Mouse (Mus musculus) midbrain, embryonic 13.5 days (tissue): ENCODE measurements around the gene Nmnat2. TPM values are rescaled to one million over a fixed set of nuclear protein-coding genes. Genes with fewer than 3 reads are reported as not detected.

Source experiments
- ATAC-seq: fragments of 200-750 bp; cut with Nextera tagmentation; 2 replicates; pipeline ENCODE4 v1.8.0; 2017; ENCODE audit warnings: mild to moderate bottlenecking, moderate TSS enrichment, moderate library complexity
- H3K27ac ChIP-seq: fragments of 300-500 bp; sonication (generic); 2 replicates; pipeline ENCODE4 v1.5.1; 2015; ENCODE audit warnings: inconsistent platforms, mild to moderate bottlenecking, moderate library complexity
- H3K27me3 ChIP-seq: fragments of 300-500 bp; sonication (generic); 2 replicates; pipeline ENCODE4 v1.6.1; 2015; ENCODE audit warnings: mild to moderate bottlenecking, inconsistent platforms
- H3K36me3 ChIP-seq: fragments of 300-500 bp; sonication (generic); 2 replicates; pipeline ENCODE4 v1.6.1; 2015; ENCODE audit warnings: mild to moderate bottlenecking, inconsistent platforms
- H3K4me1 ChIP-seq: fragments of 300-500 bp; sonication (generic); replicated peaks from 2 replicates; pipeline ENCODE4 v1.6.1; 2015; ENCODE audit warnings: inconsistent platforms
- H3K4me2 ChIP-seq: fragments of 300-500 bp; sonication (generic); replicated peaks from 2 replicates; pipeline ENCODE4 v1.6.1; 2015; ENCODE audit warnings: moderate library complexity, mild to moderate bottlenecking, inconsistent platforms
- H3K4me3 ChIP-seq: fragments of 300-500 bp; sonication (generic); replicated peaks from 2 replicates; pipeline ENCODE4 v1.5.1; 2015; ENCODE audit warnings: mild to moderate bottlenecking, inconsistent platforms
- H3K9ac ChIP-seq: fragments of 300-500 bp; sonication (generic); replicated peaks from 2 replicates; pipeline ENCODE4 v1.6.1; 2015; ENCODE audit warnings: mild to moderate bottlenecking, inconsistent platforms
- H3K9me3 ChIP-seq: fragments of 300-500 bp; sonication (generic); 2 replicates; pipeline ENCODE4 v1.6.1; 2016; ENCODE audit warnings: mild to moderate bottlenecking, inconsistent platforms
- WGBS: fragments of 180-500 bp; shearing (Covaris S2); methylation state at CpG from one replicate; pipeline ENCODE4 v1.1.7; 2015; 5-methylcytosine and 5-hydroxymethylcytosine counted together
- polyA plus RNA-seq: library from polyadenylated mRNA; unstranded; fragments of >200 nt; fragmentation: Nextera tagmentation; extraction: Ambion mirVana; gene quantifications from 2 replicates; pipeline ENCODE4 v1.2.1, GENCODE M21; 2015

Nmnat2 gene
- polyA plus RNA-seq, 1 experiment from 2014 or later: 62.3 TPM

GRCm38 (mm10) chr1:153100912-153101311 lies 146.1 kb downstream of the Nmnat2 start:
- WGBS: 55% methylated on average over 9 of the region's 9 CpGs
- ATAC-seq: no peak
- Histone ChIP-seq H3K36me3 (peaks cover 10% of the 10 kb centered on the region; the same call in 1 of the 2 replicates), H3K4me2 (no peak overlapping the region), H3K27ac (no peak overlapping the region), H3K4me1 (0 out of 2 replicates have a peak, but pooled peaks cover 2% of the 10 kb centered on the region), H3K9me3 (no peaks in the 10 kb centered on the region), H3K4me3 (no peak overlapping the region), H3K9ac (no peak overlapping the region), H3K27me3 (0 out of 2 replicates have a peak, but pooled peaks cover 4% of the 10 kb centered on the region)

- H3K36me3 ChIP-seq: peaks cover 10% of the 10 kb centered on the region; the same call in 1 of the 2 replicates
- no peak overlapping the region for H3K9ac ChIP-seq
- WGBS: 36% methylated on average over 9 of the region's 9 CpGs
- no peaks in the 10 kb centered on the region for H3K4me1 ChIP-seq
- no peak overlapping the region for H3K4me2 ChIP-seq
- H3K9me3 ChIP-seq: no peaks in the 10 kb centered on the region
- no peaks in the 10 kb centered on the region for H3K27me3 ChIP-seq
- H3K4me3 ChIP-seq: no peak overlapping the region
- ATAC-seq: no peak
- H3K27ac ChIP-seq: no peak overlapping the region; the same call in 1 of the 2 replicates
Observed at GRCm38 (mm10) chr1:153101327-153101880, 146.6 kb downstream of the Nmnat2 start.

- H3K9me3 ChIP-seq: no peaks in the 10 kb centered on the region
- H3K27ac ChIP-seq: no peak overlapping the region
- no peak for ATAC-seq
- H3K4me3 ChIP-seq: no peak overlapping the region
- H3K36me3 ChIP-seq: 0 out of 2 replicates have a peak, but pooled peaks cover 4% of the 10 kb centered on the region
- no peaks in the 10 kb centered on the region for H3K27me3 ChIP-seq
- no peak overlapping the region for H3K9ac ChIP-seq
- peaks cover under 1% of the 10 kb centered on the region for H3K4me1 ChIP-seq
- WGBS: 93% methylated on average over 17 of the region's 17 CpGs
- H3K4me2 ChIP-seq: no peak overlapping the region
Observed at GRCm38 (mm10) chr1:153102296-153103185, 147.7 kb downstream of the Nmnat2 start.

DNA sequence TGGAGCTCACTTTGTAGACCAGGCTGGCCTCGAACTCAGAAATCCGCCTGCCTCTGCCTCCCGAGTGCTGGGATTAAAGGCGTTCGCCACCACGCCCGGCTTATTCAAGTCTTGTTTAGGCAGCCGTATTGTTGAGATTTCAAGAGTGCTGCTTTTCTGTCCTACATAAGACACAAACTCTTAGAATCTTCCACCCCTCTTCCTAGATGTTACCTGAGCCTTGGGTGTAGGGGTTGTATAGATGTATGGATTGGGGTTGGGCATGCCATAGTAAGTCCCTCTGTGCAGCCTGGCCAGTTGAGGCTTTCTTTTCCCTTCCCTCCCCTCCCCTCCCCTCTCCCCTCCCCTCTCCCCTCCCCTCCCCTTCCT lies 148.4 kb downstream of the Nmnat2 start:
- Histone ChIP-seq H3K4me1 (peaks cover 6% of the 10 kb centered on the region), H3K9me3 (no peaks in the 10 kb centered on the region), H3K9ac (no peak overlapping the region), H3K4me3 (no peak overlapping the region), H3K4me2 (no peak overlapping the region), H3K36me3 (0 out of 2 replicates have a peak, but pooled peaks cover 4% of the 10 kb centered on the region), H3K27me3 (no peaks in the 10 kb centered on the region), H3K27ac (no peak overlapping the region)
- ATAC-seq: no peak
- WGBS: 98% methylated on average over 8 of the region's 8 CpGs

- no peaks in the 10 kb centered on the region for H3K9me3 ChIP-seq
- no peak overlapping the region for H3K27ac ChIP-seq
- no peak overlapping the region for H3K4me2 ChIP-seq
- H3K27me3 ChIP-seq: no peaks in the 10 kb centered on the region
- WGBS: 80% methylated on average over 11 of the region's 12 CpGs
- H3K4me1 ChIP-seq: peaks cover 6% of the 10 kb centered on the region
- H3K4me3 ChIP-seq: no peak overlapping the region
- H3K9ac ChIP-seq: no peak overlapping the region
- 0 out of 2 replicates have a peak, but pooled peaks cover 4% of the 10 kb centered on the region for H3K36me3 ChIP-seq
- ATAC-seq: no peak
Observed at GRCm38 (mm10) chr1:153104804-153105203, 150.0 kb downstream of the Nmnat2 start.

GRCm38 (mm10) chr1:153107866-153108265 lies 153.1 kb downstream of the Nmnat2 start:
- Histone ChIP-seq H3K9ac (no peak overlapping the region), H3K4me2 (no peak overlapping the region), H3K27me3 (no peaks in the 10 kb centered on the region), H3K27ac (no peak overlapping the region), H3K4me1 (peaks cover 6% of the 10 kb centered on the region), H3K36me3 (0 out of 2 replicates have a peak, but pooled peaks cover 10% of the 10 kb centered on the region), H3K9me3 (no peaks in the 10 kb centered on the region), H3K4me3 (no peak overlapping the region)
- whole genome bisulfite sequencing: 50% methylated on average over 7 of the region's 7 CpGs
- ATAC-seq: 0 out of 2 replicates have a peak, but pooled peaks have one; percentile 43

GRCm38 (mm10) chr1:153109346-153109745 lies 154.6 kb downstream of the Nmnat2 start:
- H3K27ac ChIP-seq: no peak overlapping the region
- H3K4me2 ChIP-seq: no peak overlapping the region
- ATAC-seq: no peak
- H3K9me3 ChIP-seq: no peaks in the 10 kb centered on the region
- H3K9ac ChIP-seq: no peak overlapping the region
- 76% methylated on average over 5 of the region's 5 CpGs for WGBS
- 0 out of 2 replicates have a peak, but pooled peaks cover 11% of the 10 kb centered on the region for H3K36me3 ChIP-seq
- H3K4me1 ChIP-seq: peaks cover 6% of the 10 kb centered on the region
- no peak overlapping the region for H3K4me3 ChIP-seq
- H3K27me3 ChIP-seq: no peaks in the 10 kb centered on the region

- Histone ChIP-seq H3K4me1 (peaks cover 6% of the 10 kb centered on the region), H3K9me3 (no peaks in the 10 kb centered on the region), H3K27me3 (no peaks in the 10 kb centered on the region), H3K4me2 (no peak overlapping the region), H3K9ac (no peak overlapping the region), H3K4me3 (no peak overlapping the region), H3K36me3 (0 out of 2 replicates have a peak, but pooled peaks cover 11% of the 10 kb centered on the region), H3K27ac (no peak overlapping the region)
- 75% methylated on average over 3 of the region's 3 CpGs for WGBS
- ATAC-seq: no peak
Observed at GRCm38 (mm10) chr1:153109836-153110235, 155.0 kb downstream of the Nmnat2 start.

DNA sequence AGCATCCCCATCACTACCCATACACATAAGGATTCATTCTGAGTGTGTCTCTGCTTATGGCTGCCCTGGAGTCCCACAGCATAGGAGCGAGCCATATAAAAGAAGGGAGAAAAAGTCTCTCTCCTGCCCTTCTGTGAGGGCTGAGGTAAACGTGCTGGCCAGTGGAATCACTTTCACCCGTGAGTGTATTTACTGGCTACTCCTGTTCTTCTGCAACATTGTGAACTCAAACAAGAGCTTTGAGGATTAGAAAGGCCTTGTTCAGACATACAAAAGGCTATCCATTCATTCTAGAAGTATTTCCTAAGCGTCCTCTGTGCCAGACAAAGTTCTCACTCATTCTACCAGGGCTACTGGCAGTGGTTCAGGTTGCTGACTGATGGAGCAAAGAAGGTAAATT lies 156.8 kb downstream of the Nmnat2 start:
- no peak overlapping the region for H3K4me3 ChIP-seq
- no peak overlapping the region for H3K4me2 ChIP-seq
- H3K9me3 ChIP-seq: no peaks in the 10 kb centered on the region
- 49% methylated on average over 4 of the region's 4 CpGs for WGBS
- no peak overlapping the region for H3K9ac ChIP-seq
- peaks cover 16% of the 10 kb centered on the region for H3K36me3 ChIP-seq
- no peak overlapping the region for H3K27ac ChIP-seq
- no peak for ATAC-seq
- no peaks in the 10 kb centered on the region for H3K27me3 ChIP-seq
- peaks cover 6% of the 10 kb centered on the region for H3K4me1 ChIP-seq

- Histone ChIP-seq H3K4me2 (no peak overlapping the region), H3K4me3 (no peak overlapping the region), H3K4me1 (no peaks in the 10 kb centered on the region), H3K36me3 (peaks cover 16% of the 10 kb centered on the region), H3K9me3 (no peaks in the 10 kb centered on the region), H3K9ac (no peak overlapping the region), H3K27ac (no peak overlapping the region), H3K27me3 (no peaks in the 10 kb centered on the region)
- WGBS: 92% methylated on average over 8 of the region's 8 CpGs
- no peak for ATAC-seq
Observed at GRCm38 (mm10) chr1:153115315-153115714, 160.5 kb downstream of the Nmnat2 start.

GRCm38 (mm10) chr1:153120544-153120943 lies 165.8 kb downstream of the Nmnat2 start:
- no peaks in the 10 kb centered on the region for H3K9me3 ChIP-seq
- H3K4me2 ChIP-seq: no peak overlapping the region
- H3K27me3 ChIP-seq: no peaks in the 10 kb centered on the region
- no peak overlapping the region for H3K4me3 ChIP-seq
- H3K36me3 ChIP-seq: peaks cover 2% of the 10 kb centered on the region
- no peak for ATAC-seq
- WGBS: 71% methylated on average over 6 of the region's 6 CpGs
- H3K27ac ChIP-seq: no peak overlapping the region
- no peak overlapping the region for H3K9ac ChIP-seq
- H3K4me1 ChIP-seq: no peaks in the 10 kb centered on the region

- H3K36me3 ChIP-seq: no peaks in the 10 kb centered on the region
- H3K27ac ChIP-seq: no peak overlapping the region
- H3K27me3 ChIP-seq: no peaks in the 10 kb centered on the region
- H3K4me1 ChIP-seq: no peaks in the 10 kb centered on the region
- no peaks in the 10 kb centered on the region for H3K9me3 ChIP-seq
- no peak for ATAC-seq
- no peak overlapping the region for H3K4me2 ChIP-seq
- 90% methylated on average over 5 of the region's 5 CpGs for WGBS
- no peak overlapping the region for H3K9ac ChIP-seq
- H3K4me3 ChIP-seq: no peak overlapping the region
Observed at GRCm38 (mm10) chr1:153121320-153121719, 166.5 kb downstream of the Nmnat2 start.
